Mouse (Mus musculus) bone marrow, adult 2 months (tissue): ENCODE measurements around the gene Jph3. TPM values are rescaled to one million over a fixed set of nuclear protein-coding genes. Genes with fewer than 3 reads are reported as not detected.
A peak's percentile ranks its signal among the peaks of the same experiment; 100 is the strongest.

Source experiments
- H3K27ac ChIP-seq: fragments of 200-500 bp; 2 replicates; pipeline ENCODE4 v1.5.1; 2012; ENCODE audit warnings: low read depth, mild to moderate bottlenecking, control low read depth, inconsistent platforms, low read length; ENCODE audit not compliant: control insufficient read depth, poor library complexity, insufficient read depth
- H3K4me1 ChIP-seq: fragments of 200-500 bp; 2 replicates; pipeline ENCODE4 v1.6.1; 2011; ENCODE audit warnings: low read length; ENCODE audit not compliant: control insufficient read depth, insufficient read depth
- H3K4me3 ChIP-seq: fragments of 200-500 bp; replicated peaks from 2 replicates; pipeline ENCODE3; 2011; ENCODE audit warnings: mild to moderate bottlenecking, low read depth, low read length, control low read depth; ENCODE audit not compliant: control insufficient read depth
- CTCF ChIP-seq: fragments of 200-500 bp; IDR thresholded peaks from 2 replicates; pipeline ENCODE4 v1.5.1; 2011; ENCODE audit warnings: low read length, control low read depth; ENCODE audit not compliant: control insufficient read depth, insufficient read depth
- POLR2A ChIP-seq: fragments of 200-500 bp; IDR thresholded peaks from 2 replicates; pipeline ENCODE4 v1.6.1; 2011; ENCODE audit warnings: low read depth, mild to moderate bottlenecking, control low read depth, low read length, borderline replicate concordance; ENCODE audit not compliant: control insufficient read depth
- WGBS: fragments of 180-500 bp; shearing (Covaris S2); methylation state at CpG from one replicate; pipeline ENCODE4 v1.1.7; 2018; 5-methylcytosine and 5-hydroxymethylcytosine counted together
- polyA plus RNA-seq: library from polyadenylated mRNA; stranded (reverse); fragments of >200 nt; gene quantifications from 2 replicates; pipeline ENCODE4 v1.2.4, GENCODE M21; 2011; ENCODE audit warnings: low replicate concordance; ENCODE audit not compliant: missing spikeins, insufficient read depth, insufficient read length

The Jph3 gene
- polyA plus RNA-seq, 1 experiment: 1.0 TPM

DNA sequence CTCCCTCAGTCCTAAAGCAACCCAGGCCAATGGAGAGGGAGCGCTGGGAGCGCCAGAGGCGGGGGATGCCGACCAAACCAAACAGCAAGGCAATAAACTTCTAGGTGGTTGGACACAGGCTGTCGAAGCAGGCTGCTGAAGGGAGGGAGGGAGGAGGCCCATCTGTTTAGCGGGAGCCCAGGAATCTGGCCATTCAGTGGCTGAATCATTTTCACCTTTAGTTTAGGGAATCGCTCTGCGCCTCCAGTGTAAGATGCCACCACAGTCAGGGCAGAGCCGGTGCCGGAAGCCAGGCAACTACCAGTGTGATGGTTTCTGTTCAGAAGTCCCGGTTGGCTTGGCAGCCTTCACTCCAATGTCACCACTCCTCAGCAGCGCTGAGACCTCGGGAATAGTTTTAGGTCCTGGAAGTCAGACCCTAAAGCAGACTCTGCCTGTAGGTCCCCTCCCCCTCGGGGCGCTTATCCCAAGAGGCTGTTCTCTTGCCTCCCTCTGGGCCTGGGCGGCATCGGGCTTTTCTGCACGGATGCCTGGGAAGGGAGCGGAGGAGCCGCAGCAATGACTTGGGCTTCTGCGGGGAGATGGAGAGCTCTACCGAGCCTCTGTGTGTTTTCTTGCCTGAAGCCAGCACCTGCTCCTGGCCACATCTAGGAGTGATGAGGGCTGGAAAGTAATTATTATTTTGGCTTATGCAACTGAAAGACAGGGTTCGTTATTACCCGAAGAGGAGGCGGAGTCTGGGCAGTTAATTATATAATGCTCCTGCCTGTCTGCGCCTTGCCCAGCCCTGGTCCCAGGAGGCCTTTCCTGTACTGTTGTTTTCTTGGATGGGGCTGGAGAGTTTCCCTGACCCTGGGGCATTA lies 2.3 kb downstream of the Jph3 start:
- 12% methylated on average over 26 of the region's 26 CpGs for WGBS
- TF ChIP-seq POLR2A (no peak), CTCF (no peak)
- H3K4me1 ChIP-seq: no peaks in the 10 kb centered on the region
- no peak overlapping the region for H3K27ac ChIP-seq
- H3K4me3 ChIP-seq: no peak overlapping the region

DNA sequence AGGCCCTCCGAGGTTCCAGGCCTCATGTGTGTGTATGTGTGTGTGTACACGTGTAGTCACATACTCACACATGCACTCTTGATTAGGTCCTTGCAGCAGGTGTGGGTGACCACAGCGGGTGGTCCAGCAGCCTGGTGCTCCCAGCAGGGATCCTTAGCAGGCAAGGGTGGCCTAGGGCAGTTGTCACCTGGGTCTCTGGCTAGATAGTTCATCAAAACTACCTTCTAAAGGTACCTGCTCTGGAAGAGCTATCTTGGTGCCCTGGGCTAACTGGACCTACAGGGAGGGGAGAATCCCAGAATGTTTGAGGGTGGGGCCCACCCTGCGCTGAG lies 2.9 kb downstream of the Jph3 start:
- Histone ChIP-seq H3K4me3 (no peak overlapping the region), H3K4me1 (no peaks in the 10 kb centered on the region), H3K27ac (no peak overlapping the region)
- TF ChIP-seq POLR2A (no peak), CTCF (no peak)
- 52% methylated on average over 4 of the region's 4 CpGs for WGBS

DNA sequence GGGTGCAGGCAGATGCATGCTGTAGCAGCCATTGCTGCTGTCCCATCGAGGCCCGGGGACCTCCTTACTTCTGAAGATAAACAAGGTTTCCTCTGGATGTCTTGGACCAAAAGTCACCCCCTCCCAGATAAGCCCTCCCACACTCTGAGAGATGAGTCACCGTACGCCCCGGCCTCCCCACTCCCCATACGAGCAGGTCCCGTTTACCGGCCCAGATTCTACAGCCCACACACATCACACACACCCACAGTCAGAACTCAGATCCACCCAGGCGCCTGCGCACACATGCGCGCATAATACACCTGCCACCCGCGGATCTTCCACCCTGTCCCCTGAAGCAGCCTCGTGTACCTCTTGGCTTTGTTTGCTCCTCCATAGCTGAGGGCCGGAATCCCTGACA lies 4.8 kb downstream of the Jph3 start:
- Histone ChIP-seq H3K4me1 (no peaks in the 10 kb centered on the region), H3K4me3 (no peak overlapping the region), H3K27ac (no peak overlapping the region)
- 85% methylated on average over 16 of the region's 16 CpGs for WGBS
- TF ChIP-seq POLR2A (no peak), CTCF (no peak)

DNA sequence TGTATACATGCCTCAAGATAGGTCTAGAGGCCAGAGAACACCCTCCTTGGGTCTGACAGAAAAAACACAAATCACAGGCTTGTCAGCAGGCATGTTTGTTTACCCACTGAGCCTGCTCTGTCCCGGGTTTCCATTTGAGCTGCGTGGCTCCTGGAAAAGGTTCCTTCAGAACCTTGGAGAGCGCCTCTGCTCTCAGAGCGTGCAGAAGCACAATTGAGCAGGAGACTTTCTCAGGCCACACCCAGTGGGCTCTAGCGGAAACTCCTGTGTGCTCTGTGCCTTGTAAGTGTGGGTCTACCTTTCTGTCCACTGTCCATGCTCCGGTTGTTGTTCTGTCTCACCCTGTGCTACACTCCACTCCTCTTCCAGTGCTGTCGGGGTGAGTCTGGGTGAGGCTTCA lies 6.8 kb downstream of the Jph3 start:
- TF ChIP-seq POLR2A (no peak), CTCF (no peak)
- Histone ChIP-seq H3K27ac (no peak overlapping the region), H3K4me1 (no peaks in the 10 kb centered on the region), H3K4me3 (no peak overlapping the region)
- WGBS: 13% methylated on average over 7 of the region's 7 CpGs

DNA sequence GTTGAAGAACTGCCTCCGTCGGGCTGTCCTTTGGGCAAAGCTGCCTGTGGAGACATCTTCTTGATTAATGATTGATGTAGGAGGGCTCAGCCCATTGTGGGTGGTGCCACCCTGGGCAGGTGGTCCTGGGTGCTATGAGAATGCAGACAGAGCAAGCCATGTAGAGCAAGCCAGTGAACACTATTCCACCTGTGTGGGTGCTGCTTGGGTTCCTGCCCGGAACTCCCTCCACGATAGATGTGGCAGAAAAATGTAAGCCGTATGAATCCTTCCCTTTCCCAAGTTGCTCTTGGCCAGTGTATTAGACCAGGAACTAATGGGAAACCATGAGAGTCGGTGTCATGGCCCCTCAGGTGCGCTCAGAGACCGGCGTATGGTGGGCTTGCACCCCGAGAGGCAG lies 11.3 kb downstream of the Jph3 start:
- 89% methylated on average over 10 of the region's 10 CpGs for WGBS
- Histone ChIP-seq H3K4me3 (no peak overlapping the region), H3K27ac (no peak overlapping the region), H3K4me1 (no peaks in the 10 kb centered on the region)
- no peak for TF ChIP-seq CTCF

DNA sequence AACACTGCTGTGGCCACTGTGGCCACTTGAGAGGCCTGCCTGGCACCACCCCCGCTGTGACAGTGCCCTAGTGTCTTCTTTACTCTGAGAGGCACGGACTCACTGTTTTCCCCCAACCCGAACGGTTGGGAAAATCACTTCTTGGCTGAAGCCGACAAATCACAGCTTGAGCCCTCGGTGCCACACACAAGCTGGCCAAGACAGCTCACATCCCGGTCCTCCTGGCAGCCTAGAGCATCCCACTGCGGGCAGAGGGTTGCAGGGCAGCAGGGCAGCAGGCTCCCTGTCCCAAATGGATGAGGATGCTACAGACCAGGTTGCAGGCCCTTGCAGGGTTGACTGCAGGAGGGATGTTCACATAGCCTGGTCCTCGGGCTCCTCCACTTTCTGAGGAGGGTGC lies 20.1 kb downstream of the Jph3 start:
- Histone ChIP-seq H3K4me1 (no peaks in the 10 kb centered on the region), H3K4me3 (no peak overlapping the region), H3K27ac (no peak overlapping the region; the same call in 1 of the 2 replicates)
- WGBS: 77% methylated on average over 9 of the region's 9 CpGs
- TF ChIP-seq POLR2A (no peak), CTCF (no peak)

DNA sequence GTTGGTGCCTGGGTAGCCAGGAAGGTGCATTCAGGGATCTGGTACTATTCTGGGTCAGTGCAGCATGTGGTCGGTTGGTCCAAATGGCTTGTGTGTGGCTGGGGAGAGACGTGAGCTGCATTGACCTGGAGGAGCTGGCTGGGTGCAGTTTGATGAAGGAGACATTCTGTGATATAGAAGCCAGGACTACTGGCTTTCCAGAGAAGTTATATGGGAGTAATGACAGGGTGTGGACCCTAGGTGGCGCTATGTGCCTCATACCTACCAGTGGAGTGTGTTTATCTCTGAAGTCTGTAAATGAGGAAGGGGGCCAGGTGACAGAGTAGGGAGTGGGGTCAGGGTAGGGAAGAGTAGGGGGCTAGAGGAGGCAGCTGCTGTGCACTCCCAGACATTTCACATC lies 21.1 kb downstream of the Jph3 start:
- H3K4me1 ChIP-seq: no peaks in the 10 kb centered on the region
- 29% methylated on average over 3 of the region's 3 CpGs for WGBS
- H3K27ac ChIP-seq: no peak overlapping the region
- TF ChIP-seq POLR2A (no peak), CTCF (peak; percentile 30; the same call in 1 of the 2 replicates)
- no peak overlapping the region for H3K4me3 ChIP-seq

DNA sequence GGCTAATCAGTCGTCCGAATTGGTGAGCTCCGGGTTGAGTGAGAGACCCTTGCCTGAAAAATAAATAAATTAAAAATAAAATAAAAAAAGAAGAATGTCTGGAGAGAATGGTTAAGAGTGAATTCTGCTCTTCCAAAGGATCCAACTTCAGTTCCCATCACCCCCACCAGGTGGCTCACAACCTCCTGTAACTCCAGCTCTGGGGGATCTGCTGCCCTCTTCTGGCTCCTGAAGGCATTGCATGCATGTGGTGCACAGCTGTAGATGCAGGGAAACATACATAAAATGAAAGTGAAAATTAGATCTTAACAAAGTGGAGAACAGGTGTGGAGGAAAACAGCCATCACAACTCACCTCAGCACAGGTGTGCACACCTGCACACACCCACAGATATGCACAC lies 22.0 kb downstream of the Jph3 start:
- 22% methylated on average over 3 of the region's 3 CpGs for WGBS
- Histone ChIP-seq H3K4me1 (no peaks in the 10 kb centered on the region), H3K27ac (no peak overlapping the region), H3K4me3 (no peak overlapping the region)
- TF ChIP-seq POLR2A: no peak
- peak; percentile 97 for TF ChIP-seq CTCF

DNA sequence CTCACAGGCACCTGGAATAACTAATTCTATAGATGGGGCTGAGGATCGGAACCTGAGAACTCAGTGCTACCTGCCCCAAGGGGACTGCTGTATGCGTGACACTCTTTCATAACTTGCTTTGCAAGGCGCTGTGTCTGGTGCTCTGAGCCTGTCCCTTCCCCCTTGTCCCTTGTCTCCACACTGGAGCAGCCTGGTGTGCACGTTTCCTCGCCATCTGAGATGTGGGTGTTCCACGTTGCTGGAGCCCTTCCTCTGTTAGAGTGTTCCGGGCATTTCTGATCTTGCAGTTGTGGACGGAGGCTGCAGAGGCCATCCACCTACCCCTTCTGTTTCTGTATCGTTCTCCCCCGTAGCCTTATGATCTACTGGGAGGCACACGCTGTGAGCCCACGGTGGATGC lies 29.0 kb downstream of the Jph3 start:
- Histone ChIP-seq H3K27ac (no peak overlapping the region), H3K4me1 (no peaks in the 10 kb centered on the region), H3K4me3 (no peak overlapping the region)
- TF ChIP-seq CTCF: no peak
- no peak for TF ChIP-seq POLR2A
- WGBS: 73% methylated on average over 12 of the region's 12 CpGs
